Mouse (Mus musculus) heart, postnatal 10 days (tissue): ENCODE data around the gene Txk. TPM values are rescaled to one million over a fixed set of nuclear protein-coding genes. Genes with fewer than 3 reads are reported as not detected.
A peak's percentile ranks its signal among the peaks of the same experiment; 100 is the strongest.

Experiments
- DNase-seq, 2 experiments: peaks; one replicate each; pipeline ENCODE4 v3.0.0; 2021
- intact Hi-C: fragments of 180-260 bp; cut with DNase I; formaldehyde crosslinking; loops from one replicate; pipeline ENCODE4 v1.15.1; 2025
- total RNA-seq, 2 experiments: library from RNA; stranded (reverse); gene quantifications; 2 replicates each; pipeline ENCODE4 v1.2.3; 2021

Txk gene
- total RNA-seq, 2 experiments from 2014 or later = 0.22 to 0.34 TPM

DNA sequence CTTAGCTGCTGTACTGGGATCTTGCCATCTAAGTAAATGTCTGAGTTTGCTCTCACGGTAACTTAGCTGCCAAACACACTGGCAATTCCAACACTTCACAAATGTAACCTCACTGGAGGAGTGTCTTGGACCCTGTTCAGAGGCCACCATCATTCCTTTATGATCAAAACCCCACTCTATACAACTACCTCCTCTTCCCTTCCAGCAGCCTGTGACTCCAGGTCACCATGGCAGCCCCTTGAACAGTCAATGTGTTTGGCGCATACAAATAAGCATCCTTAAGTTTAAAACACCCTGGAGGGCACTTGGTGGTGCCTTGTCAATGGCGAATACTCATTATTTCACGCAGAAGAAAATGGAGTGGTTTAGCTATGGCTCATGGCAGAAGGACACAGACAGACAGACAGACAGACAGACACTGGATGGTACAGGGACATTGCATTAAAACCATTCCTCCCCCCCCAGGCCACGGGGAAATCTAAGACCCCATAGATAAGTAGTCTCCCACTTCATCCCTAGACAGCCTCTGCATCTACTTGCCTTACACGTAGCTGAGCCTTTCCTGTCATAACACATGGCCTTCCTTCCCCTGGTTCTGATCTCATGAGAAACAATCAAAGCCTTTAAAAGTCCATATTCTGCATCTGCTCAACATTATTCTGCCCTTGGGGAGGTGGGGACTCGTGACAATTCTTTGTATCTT is 1.4 kb downstream of the Txk start:
- no peak for DNase-seq
- intact Hi-C loops = no loop called here

DNA sequence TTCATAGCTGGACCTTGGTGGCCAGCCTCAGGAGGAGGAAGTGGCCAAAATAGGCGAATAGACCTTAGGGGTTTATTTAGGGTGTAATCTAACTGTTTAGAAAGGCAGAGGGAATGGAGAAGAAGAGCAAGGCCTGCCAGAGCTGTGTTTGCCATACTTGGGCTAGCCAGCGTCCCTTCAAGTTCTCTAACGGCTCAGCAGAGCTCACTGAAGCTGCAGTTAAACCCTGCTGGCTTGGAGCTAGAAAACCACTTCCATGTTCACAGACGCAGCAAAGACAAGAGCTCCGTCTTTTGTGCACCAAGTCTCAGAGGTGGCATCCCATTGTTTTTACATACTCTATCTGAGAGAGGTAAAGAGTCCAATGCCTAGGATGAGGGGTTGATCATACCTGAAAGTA is 2.4 kb downstream of the Txk start:
- DNase-seq = no peak
- intact Hi-C loops = no loop called here

DNA sequence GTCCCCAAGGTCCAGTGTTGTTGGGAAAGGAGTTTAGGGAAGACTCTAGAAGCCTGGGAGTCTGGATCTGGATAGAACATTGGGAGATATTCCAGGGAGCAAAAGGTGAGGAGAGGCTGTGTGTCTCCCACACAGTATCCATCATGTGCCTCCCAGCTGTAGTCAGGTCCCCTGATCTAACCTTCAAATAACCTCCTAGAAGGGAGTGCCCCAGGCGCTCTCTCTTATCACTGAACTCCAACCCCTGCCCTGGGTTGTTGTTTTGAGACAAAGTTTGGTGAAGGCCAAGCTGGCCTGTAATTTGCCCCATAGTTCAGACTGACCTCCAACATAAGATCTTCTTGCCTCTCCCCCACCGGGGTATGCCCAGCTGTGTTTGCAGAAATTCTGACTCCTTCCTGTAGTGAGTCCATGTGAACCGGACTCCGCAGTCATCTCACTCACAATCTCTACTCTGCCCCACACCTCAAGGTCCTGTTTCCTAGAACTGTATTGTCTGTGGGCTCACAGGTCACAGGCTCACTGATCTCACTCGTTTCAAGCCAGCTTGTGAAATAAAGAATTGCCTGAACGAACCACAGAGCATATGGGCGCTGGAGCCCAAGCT is 3.8 kb downstream of the Txk start:
- DNase-seq = no peak
- intact Hi-C loops = no loop called here

GRCm38 (mm10) chr5:72747384-72747783 is 5.2 kb downstream of the Txk start:
- intact Hi-C loops = no loop called here
- DNase-seq = peak in 1 of 2 experiments; percentile 17

GRCm38 (mm10) chr5:72746461-72746860 is 6.1 kb downstream of the Txk start:
- DNase-seq = no peak
- intact Hi-C loops = no loop called here

GRCm38 (mm10) chr5:72743103-72743502 is 9.5 kb downstream of the Txk start:
- intact Hi-C loops = no loop called here
- no peak for DNase-seq

DNA sequence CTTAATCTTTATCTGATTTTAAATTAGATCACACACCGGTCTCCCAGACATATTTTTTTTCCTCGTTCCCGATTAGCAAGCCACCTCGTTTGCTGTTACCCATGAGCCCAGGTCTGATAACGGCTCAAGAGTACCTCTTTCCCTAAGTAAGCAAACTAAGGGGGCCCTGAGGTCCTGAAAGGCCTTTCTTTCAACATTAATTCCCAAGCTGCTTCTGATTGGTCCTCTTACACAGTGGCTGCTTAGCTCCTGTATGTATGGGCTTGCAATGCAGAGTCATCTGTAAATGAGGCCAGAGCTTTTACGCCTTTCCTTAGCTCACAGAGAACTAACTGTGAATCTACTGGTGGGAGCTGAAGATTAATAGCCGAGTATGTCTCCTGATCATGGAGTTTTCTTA is 15.7 kb downstream of the Txk start:
- no peak for DNase-seq
- intact Hi-C loops = no loop called here

DNA sequence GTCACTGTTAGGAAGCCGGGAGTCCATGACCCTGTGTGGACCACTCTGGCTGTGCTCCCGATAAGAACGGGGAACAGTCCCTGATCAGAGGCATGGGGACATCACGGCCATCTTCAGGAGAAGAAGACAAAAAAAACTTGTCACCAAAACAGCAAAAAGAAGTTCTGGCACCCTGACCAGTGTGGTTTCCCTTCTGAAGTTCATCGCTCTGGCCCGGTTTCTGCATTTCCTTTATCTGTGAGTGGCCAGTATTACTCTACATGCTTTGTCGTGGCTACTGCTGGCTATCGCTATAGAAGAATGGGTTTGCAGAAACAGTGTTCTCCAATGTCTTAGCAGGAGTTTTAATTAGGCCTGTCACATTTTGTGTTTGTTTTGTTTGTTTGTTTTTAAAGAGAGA is 16.1 kb downstream of the Txk start:
- DNase-seq = no peak
- intact Hi-C loops = no loop called here

- no peak for DNase-seq
- intact Hi-C loops = no loop called here
These were observed 16.8 kb downstream of the Txk start for GRCm38 (mm10) chr5:72735763-72736162.

DNA sequence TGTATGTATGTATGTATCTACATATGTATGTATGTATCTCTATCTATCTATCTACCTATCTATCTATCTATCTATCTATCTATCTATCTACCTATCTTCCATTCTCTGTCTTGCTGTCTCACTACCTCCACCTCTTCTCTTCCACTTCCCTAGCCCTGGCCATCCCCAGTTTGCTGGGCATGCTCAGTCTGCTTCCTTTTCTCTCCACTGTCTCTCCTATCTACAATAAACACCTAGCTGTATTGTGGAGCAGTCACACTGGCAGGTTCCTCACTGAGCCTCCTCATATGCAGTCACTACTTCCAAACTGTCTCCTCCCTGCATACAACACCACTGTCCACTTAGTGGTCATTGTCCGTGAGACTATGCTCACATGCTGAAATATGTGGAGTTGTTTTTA is 19.7 kb downstream of the Txk start:
- intact Hi-C loops = no loop called here

GRCm38 (mm10) chr5:72725404-72725803 is 27.2 kb downstream of the Txk start:
- intact Hi-C loops = no loop called here
- DNase-seq = no peak

More for the DNA sequence above, 19.7 kb downstream of the Txk start:
- DNase-seq = no peak

DNA sequence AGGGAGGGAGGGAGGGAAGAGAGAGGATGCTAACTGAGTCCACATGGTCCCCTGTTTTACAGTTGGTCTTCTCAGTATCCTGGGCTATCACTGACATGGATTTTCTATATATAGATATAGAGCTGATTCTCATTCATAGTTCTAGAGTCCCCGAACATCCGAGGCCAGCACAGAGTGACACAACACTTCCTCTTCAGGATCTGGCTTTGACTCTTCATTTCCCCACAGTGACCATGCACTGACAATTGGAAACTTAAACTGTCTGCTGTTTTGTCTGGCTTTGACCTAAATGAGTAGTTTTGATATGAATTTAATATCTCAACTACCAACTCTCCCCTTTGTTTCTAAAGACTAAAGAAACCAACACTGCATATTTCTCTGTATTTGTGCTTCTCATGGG is 29.1 kb downstream of the Txk start:
- DNase-seq = no peak
- intact Hi-C loops = no loop called here

DNA sequence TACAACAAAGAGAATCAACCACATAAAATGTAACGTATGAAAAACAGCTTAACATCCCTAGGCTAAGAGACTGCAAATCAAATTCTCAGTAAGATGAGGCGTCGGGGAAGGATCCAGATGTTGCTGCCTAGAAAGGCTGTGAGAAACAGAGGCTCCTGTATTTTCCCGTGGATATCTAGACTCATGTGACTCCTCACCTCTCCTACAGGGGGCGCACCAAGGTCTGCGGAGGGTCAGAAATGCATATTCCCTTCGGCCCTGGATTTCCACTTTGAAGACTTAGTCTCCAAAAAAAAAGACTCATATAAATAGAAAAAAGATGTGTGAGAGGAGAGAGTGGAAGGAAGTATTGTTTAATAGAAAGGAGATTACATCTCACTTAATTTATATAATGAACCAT is 32.0 kb downstream of the Txk start:
- no peak for DNase-seq
- intact Hi-C loops = no loop called here

DNA sequence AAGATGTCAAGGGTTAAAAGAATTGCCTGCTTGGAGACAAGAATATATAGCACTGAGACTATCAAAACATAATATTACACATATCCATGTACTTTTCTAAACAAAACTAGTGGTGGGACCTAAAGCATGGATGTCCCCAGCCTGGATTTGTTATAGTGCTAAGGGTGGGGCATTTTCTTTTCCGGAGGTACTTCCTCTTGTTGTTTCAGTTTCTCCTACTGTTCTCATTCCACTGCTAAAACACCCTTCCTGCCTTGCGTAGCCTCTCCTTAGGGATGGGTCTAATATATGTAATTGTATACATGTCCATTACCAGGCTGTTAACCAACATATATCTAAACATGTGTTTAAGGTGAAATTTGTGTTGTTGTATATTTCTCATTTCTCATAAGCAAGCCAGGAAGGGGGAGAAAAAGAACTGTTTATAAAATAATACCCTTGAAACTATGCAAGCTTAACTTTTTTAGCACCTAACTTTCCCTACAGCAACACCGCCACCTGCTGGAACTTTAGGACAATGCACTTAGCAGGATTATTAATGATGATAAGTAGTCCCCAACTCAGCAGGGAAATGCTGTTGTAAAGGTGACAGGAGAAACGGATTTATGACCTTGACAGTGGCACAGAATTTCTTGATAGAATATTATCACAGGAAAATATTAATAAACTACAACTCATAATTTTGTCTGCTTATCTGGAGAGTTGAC is 41.9 kb downstream of the Txk start:
- DNase-seq = peak; percentile 67 to 83
- intact Hi-C loops = loop anchor here (2.0 kb wide), 1 partner anchor 46 kb away; no protein-coding TSS in a partner anchor

- DNase-seq = no peak
- intact Hi-C loops = loop anchor here (2.0 to 10.0 kb wide), 3 partner anchors 45 to 359 kb away; partner anchors contain the start of gene Corin
These were observed 42.6 kb downstream of the Txk start for GRCm38 (mm10) chr5:72709976-72710375.

- DNase-seq = no peak
- intact Hi-C loops = loop anchor here (2.0 to 10.0 kb wide), 2 partner anchors 205 to 359 kb away; partner anchors contain the start of gene Corin
These were observed 43.1 kb downstream of the Txk start for GRCm38 (mm10) chr5:72709451-72709850.

DNA sequence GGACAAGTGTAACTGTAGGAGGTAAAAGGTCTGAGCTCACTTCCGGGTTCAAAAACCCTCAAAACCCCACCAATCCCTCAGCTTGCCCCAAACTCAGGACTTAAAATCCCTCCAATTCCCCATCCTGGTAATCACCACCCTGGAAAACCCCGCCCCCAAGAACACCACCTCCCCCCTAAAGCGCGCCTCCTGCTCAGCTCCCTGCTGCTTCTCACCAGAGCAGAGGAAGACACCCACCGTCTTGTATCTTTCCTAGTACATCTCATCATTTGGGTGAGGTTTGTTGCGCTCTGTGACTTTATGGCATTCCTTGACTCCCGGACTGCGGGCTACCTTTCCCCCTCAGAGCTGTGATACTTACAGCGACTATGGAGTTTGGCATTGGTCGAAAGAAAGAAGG is 45.9 kb downstream of the Txk start:
- intact Hi-C loops = loop anchor here (10.0 kb wide), 1 partner anchor 202 kb away; the partner anchor contains the start of gene Corin
- no peak for DNase-seq

DNA sequence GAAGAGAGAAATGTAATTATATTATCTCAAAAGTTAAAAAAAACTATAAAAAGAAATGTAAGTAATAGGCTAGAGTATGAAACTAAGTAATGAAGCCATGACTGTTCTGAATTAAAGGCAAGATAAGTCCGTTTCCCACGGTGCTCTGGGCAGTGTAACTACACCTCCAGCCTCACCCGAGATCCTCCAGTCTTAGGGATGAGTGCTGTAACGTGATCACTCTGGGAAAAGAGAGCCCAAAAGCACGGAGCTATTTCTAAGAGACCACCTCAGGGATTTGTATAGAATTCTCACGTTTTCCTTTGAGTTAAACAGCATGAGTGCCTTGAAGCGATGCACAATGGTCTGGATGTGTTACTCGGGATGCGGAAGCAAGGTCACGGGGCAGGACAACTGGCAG is 46.5 kb downstream of the Txk start:
- intact Hi-C loops = loop anchor here (10.0 kb wide), 1 partner anchor 201 kb away; the partner anchor contains the start of gene Corin
- no peak for DNase-seq

DNA sequence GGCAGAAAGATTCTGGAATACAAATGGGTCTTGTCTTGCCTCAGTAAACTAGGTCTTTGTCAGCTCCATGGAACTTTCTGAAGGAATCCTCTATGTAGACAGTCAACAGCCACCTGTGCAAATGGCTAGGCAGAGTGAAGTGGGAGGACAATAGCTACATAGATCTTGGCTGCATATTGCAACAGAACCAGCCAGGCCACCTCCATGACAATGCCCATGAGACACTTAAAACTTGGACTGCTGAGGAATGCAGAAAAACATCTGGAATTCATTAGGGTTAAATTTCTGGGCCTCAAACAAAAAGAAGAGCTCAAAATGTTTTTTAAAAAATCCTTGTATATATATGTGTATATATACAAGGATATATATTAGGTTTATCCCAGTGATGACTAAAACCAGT is 50.4 kb downstream of the Txk start:
- DNase-seq = no peak
- intact Hi-C loops = loop anchor here (10.0 kb wide), 1 partner anchor 197 kb away; the partner anchor contains the start of gene Corin

GRCm38 (mm10) chr5:72699500-72699818 is 53.1 kb downstream of the Txk start:
- peak in 1 of 2 experiments; percentile 21 for DNase-seq
- intact Hi-C loops = no loop called here

DNA sequence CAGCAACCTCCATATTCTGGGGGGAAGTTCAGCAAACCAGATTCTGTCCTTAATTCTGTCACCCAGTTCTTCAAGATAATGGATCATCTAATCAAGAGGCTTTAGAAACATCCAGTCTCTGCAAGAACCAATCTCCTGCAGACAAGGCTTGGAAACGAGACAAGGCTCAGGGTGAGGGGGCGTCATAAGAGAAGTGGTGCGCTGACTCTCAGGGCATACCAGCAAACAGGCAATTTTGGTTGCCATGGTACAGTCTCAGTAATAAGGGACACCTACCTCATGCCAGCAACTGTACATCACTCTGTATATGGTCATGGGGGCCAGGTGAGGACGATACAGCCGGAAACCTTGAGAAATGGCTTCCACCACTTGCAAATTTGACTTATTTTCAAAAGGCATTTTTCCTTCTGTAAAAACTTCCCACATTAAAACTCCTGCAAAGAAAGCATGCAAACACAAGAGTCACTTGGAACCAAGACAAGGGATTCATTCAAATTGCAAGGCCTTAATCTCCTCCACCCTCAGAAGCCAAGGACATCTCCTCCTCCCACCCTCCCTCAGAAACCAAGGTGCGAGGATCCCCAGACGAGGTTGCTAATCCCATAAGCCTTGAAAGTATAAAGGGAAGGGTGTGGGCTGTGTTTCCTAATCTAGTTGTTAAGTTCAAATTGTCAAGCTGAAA is 53.6 kb downstream of the Txk start:
- no peak for DNase-seq
- intact Hi-C loops = no loop called here
